In the genomic region with DNA sequence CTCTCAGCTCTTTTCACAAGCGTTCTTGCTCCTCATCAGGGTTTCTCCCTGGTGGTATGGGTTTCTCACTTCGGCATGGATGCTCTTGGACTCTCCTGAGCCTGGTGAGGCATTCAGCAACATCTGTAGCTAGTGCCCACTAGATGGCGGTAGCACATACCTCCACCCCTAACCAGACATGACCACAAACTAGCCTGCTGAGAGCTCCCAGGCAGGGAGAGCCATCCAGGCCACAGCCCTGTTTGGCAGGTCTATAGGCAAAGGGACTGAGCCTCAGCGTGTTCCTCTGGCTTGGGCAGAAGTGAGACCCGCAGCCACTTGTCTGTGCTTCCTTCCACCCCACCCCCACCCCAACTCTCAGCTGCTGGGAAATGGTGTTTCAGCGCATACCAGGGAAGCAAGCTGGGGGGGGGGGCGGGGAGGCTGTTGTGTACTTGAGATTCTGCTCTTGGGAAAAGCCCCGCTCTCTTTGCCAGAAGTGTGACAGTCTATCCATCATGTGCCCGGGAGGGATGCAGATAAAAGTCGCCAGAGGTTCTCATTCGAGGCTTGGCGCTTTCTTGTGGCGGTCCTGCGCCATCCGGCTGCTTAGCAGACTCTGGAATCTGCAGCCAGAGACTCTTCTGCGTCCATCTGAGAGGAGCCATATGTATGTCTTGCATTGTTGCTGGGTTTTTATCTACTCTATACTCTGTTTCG, we compare ENCODE assay signal across 8 mouse cellular contexts.
A peak's percentile ranks its signal among the peaks of the same experiment; 100 is the strongest.
DNase-seq lines count a peak whose midpoint lies in the region; ATAC-seq and TF ChIP-seq lines count a peak whose summit lies in the region.

No protein-coding gene starts in this region.

- intact Hi-C loops in gastrocnemius, adult 2 months (cut with DNase I): loop anchor here (5.0 kb wide), 2 partner anchors 174 to 614 kb away; no protein-coding TSS in a partner anchor

- no peaks in the 10 kb centered on the region for H3K27me3 ChIP-seq in hindbrain, embryonic 14.5 days (ENCODE audit: control insufficient read depth, insufficient read depth, low read length)

- peak; percentile 97 for ATAC-seq in common myeloid progenitor, adult 5-6 weeks (replicated peaks; ENCODE audit: low read depth, poor library complexity, severe bottlenecking)
- ATAC-seq in hindbrain, embryonic 14.5 days (ENCODE audit: low FRiP score): peak; percentile 90

- H3K4me1 ChIP-seq in hindbrain, embryonic 14.5 days (replicated peaks; ENCODE audit: control insufficient read depth, insufficient read depth, low read length): peaks cover 7% of the 10 kb centered on the region

- H3K36me3 ChIP-seq in hindbrain, embryonic 14.5 days (replicated peaks; ENCODE audit: control insufficient read depth, insufficient read depth): no peaks in the 10 kb centered on the region

- H3K4me2 ChIP-seq in hindbrain, embryonic 14.5 days (replicated peaks): peak overlapping the region; percentile 31; the same call in 1 of the 2 replicates

- H3K4me3 ChIP-seq in gastrocnemius, adult 2 months: no peak overlapping the region
- no peak overlapping the region for H3K4me3 ChIP-seq in hindbrain, embryonic 14.5 days (replicated peaks; ENCODE audit: low read length)

- H3K9ac ChIP-seq in hindbrain, embryonic 14.5 days: 0 out of 2 replicates have a peak overlapping the region, but pooled peaks have one; percentile 8

- 28% methylated on average over 17 of the region's 17 CpGs for WGBS in hindbrain, embryonic 14.5 days

- peak; percentile 75 to 87 for DNase-seq in adrenal gland, adult (ENCODE audit: inconsistent age in 2 of 2, low spot score in 1 of 2)
- peak; percentile 78 for DNase-seq in gastrocnemius, adult 2 months
- peak; percentile 86 for DNase-seq in hindbrain, embryonic 14.5 days (ENCODE audit: low spot score)
- peak; percentile 46 to 72 for DNase-seq in layer of hippocampus, postnatal 14 days (ENCODE audit: low spot score in 2 of 2)
- DNase-seq in lung, postnatal 14 days: peak; percentile 70
- DNase-seq in right cerebral cortex, adult 18-20 months: peak; percentile 67
- DNase-seq in urinary bladder, postnatal 36 days (ENCODE audit: low spot score in 2 of 2): peak; percentile 46 to 63

- H3K9me3 ChIP-seq in hindbrain, embryonic 14.5 days (ENCODE audit: control insufficient read depth, low read length): peaks cover 10% of the 10 kb centered on the region; the same call in 1 of the 2 replicates

- TF ChIP-seq CTCF in gastrocnemius, adult 2 months (IDR thresholded peaks at IDR 0.05): peak; percentile 80

- H3K27ac ChIP-seq in gastrocnemius, adult 2 months: no peak overlapping the region
- peak overlapping the region; percentile 51; the same call in 1 of the 2 replicates for H3K27ac ChIP-seq in hindbrain, embryonic 14.5 days
